Mouse (Mus musculus) embryonic facial prominence, embryonic 15.5 days (tissue): ENCODE measurements at regions not wholly inside any gene's neighbourhood (a gene's known extent, or its start where the extent isn't known, plus 50 kb on each side); places are given as distances from the start of the nearest gene placed in this dataset.
"Not testable (repeated sequence)": the region's sequence is repeated elsewhere in the genome, so short reads cannot be mapped to it uniquely, and the experiment has no call there.

Experiments
- ATAC-seq: fragments of 200-750 bp; cut with Nextera tagmentation; 2 replicates; pipeline ENCODE4 v1.8.0; 2017; ENCODE audit warnings: low read depth, moderate TSS enrichment; ENCODE audit not compliant: insufficient number of reproducible peaks, low FRiP score, low TSS enrichment
- H3K27ac ChIP-seq: fragments of 300-500 bp; sonication (generic); replicated peaks from 2 replicates; pipeline ENCODE4 v1.5.1; 2015; ENCODE audit warnings: mild to moderate bottlenecking, inconsistent platforms
- H3K27me3 ChIP-seq: fragments of 300-500 bp; sonication (generic); 2 replicates; pipeline ENCODE4 v1.6.1; 2015; ENCODE audit warnings: inconsistent platforms
- H3K36me3 ChIP-seq: fragments of 300-500 bp; sonication (generic); 2 replicates; pipeline ENCODE4 v1.6.1; 2015; ENCODE audit warnings: mild to moderate bottlenecking, inconsistent platforms
- H3K4me1 ChIP-seq: fragments of 300-500 bp; sonication (generic); 2 replicates; pipeline ENCODE4 v1.6.1; 2015; ENCODE audit warnings: inconsistent platforms
- H3K4me2 ChIP-seq: fragments of 300-500 bp; sonication (generic); replicated peaks from 2 replicates; pipeline ENCODE4 v1.6.1; 2015; ENCODE audit warnings: mild to moderate bottlenecking, inconsistent platforms
- H3K4me3 ChIP-seq: fragments of 300-500 bp; sonication (generic); replicated peaks from 2 replicates; pipeline ENCODE4 v1.5.1; 2015; ENCODE audit warnings: mild to moderate bottlenecking, inconsistent platforms
- H3K9ac ChIP-seq: fragments of 300-500 bp; sonication (generic); 2 replicates; pipeline ENCODE4 v1.6.1; 2015; ENCODE audit warnings: inconsistent platforms
- H3K9me3 ChIP-seq: fragments of 300-500 bp; sonication (generic); replicated peaks from 2 replicates; pipeline ENCODE4 v1.6.1; 2016; ENCODE audit warnings: inconsistent platforms
- WGBS: fragments of 180-500 bp; shearing (Covaris S2); methylation state at CpG from one replicate; pipeline ENCODE4 v1.1.7; 2015; 5-methylcytosine and 5-hydroxymethylcytosine counted together

DNA sequence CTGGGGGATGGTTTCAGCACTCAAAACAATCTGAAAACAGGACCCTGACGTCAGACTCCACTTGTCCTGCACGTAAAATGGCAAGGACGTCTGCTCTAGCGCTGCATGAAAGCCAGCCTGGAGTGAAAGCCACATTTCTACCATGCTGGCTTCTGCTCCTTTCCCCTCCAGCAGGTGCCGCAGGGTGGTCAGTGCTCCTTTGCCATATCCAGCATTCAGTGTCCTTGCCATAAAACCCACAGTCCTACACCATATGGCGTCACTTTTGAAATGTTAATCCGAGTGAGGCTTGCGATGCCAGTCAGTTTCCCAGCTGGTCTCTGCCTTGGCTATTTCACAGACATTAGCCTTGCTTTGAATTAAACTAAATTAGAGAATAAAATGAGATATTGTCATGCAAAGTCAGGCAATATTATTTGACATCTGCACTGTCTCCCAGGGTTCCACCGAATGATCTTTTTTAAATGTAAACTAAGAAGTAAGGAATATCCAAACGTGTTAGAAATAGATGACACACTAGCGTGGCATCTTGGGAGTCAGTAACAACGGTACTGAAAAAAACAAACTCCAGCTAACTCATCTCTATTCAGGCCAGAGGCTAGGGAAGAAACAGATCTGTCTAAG is 125.7 kb downstream of the Tas2r134 start:
- H3K4me3 ChIP-seq, result no peak overlapping the region
- 47% methylated on average over 12 of the region's 12 CpGs for WGBS
- no peaks in the 10 kb centered on the region for H3K27me3 ChIP-seq
- H3K9me3 ChIP-seq, result no peaks in the 10 kb centered on the region
- H3K27ac ChIP-seq, result no peak overlapping the region
- H3K36me3 ChIP-seq, result no peaks in the 10 kb centered on the region
- H3K4me2 ChIP-seq, result no peak overlapping the region
- H3K4me1 ChIP-seq, result 0 out of 2 replicates have a peak, but pooled peaks cover 7% of the 10 kb centered on the region
- no peak overlapping the region for H3K9ac ChIP-seq
- ATAC-seq, result no peak

DNA sequence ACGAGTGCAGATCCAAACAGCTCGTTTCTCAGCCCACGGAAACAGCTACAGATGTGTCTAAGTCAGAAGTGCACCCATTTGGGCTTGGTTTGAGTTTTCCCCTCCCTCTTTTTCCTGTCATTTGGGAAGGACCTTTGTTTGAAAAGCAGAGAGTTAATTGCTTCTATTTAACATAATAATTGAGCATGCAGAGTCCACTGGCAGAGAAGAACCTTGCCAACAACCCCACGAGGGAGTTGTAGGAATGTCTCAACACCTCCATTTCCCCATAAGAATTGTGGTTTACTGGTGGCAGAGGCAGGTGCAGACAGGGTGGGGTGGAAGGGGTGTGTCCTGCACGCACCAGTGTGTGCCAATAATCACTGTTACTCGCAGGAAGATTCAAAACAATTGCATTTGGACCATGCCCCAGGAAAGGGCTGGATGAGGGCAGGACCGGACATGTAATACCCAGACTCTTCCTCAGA is 126.3 kb downstream of the Tas2r134 start:
- Histone ChIP-seq H3K36me3 (no peaks in the 10 kb centered on the region), H3K9ac (no peak overlapping the region), H3K9me3 (no peaks in the 10 kb centered on the region), H3K27me3 (no peaks in the 10 kb centered on the region), H3K4me3 (no peak overlapping the region), H3K4me2 (no peak overlapping the region), H3K4me1 (0 out of 2 replicates have a peak, but pooled peaks cover 7% of the 10 kb centered on the region), H3K27ac (no peak overlapping the region)
- ATAC-seq, result no peak; the same call in 1 of the 2 replicates
- 25% methylated on average over 7 of the region's 7 CpGs for WGBS

- H3K4me3 ChIP-seq, result no peak overlapping the region
- H3K36me3 ChIP-seq, result no peaks in the 10 kb centered on the region
- H3K4me2 ChIP-seq, result no peak overlapping the region
- no peaks in the 10 kb centered on the region for H3K27me3 ChIP-seq
- 0 out of 2 replicates have a peak, but pooled peaks cover 7% of the 10 kb centered on the region for H3K4me1 ChIP-seq
- H3K9ac ChIP-seq, result no peak overlapping the region
- ATAC-seq, result no peak
- H3K9me3 ChIP-seq, result no peaks in the 10 kb centered on the region
- H3K27ac ChIP-seq, result no peak overlapping the region
- WGBS, result 67% methylated on average over 1 of the region's 1 CpGs
Measured at GRCm38 (mm10) chr2:51757361-51757760, 130.1 kb downstream of the Tas2r134 start.

- no peak overlapping the region for H3K4me2 ChIP-seq
- no peak for ATAC-seq
- no peak overlapping the region for H3K4me3 ChIP-seq
- no peak overlapping the region for H3K27ac ChIP-seq
- no peak overlapping the region for H3K9ac ChIP-seq
- no peaks in the 10 kb centered on the region for H3K36me3 ChIP-seq
- 0 out of 2 replicates have a peak, but pooled peaks cover 7% of the 10 kb centered on the region for H3K4me1 ChIP-seq
- 81% methylated on average over 8 of the region's 8 CpGs for WGBS
- no peaks in the 10 kb centered on the region for H3K9me3 ChIP-seq
- H3K27me3 ChIP-seq, result no peaks in the 10 kb centered on the region
Measured at GRCm38 (mm10) chr2:51758093-51758492, 130.8 kb downstream of the Tas2r134 start.

DNA sequence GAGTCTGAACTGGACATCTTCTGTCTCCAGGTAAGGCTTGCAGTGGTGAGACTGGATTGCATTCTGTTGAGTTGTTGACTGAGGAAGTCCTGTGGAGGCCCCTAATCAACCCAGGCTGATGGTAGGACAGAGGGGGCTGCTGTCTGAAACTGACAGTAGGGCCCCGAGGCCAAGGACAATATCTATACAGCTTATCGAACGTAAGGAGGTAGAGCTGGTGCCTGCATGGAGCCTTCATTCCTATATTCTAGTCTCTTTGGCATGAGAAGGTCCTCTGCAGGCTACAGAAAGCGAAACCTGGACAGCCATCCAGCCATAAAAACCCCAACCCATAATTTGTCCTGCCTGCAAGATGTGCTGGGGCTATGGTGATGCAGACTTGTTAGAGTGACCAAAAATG is 135.6 kb downstream of the Tas2r134 start:
- 90% methylated on average over 4 of the region's 4 CpGs for WGBS
- H3K4me1 ChIP-seq, result 0 out of 2 replicates have a peak, but pooled peaks cover 4% of the 10 kb centered on the region
- no peak for ATAC-seq

GRCm38 (mm10) chr2:51767507-51768135 is 140.3 kb downstream of the Tas2r134 start:
- 71% methylated on average over 4 of the region's 4 CpGs for WGBS
- H3K9me3 ChIP-seq, result no peaks in the 10 kb centered on the region
- H3K27me3 ChIP-seq, result no peaks in the 10 kb centered on the region
- no peaks in the 10 kb centered on the region for H3K36me3 ChIP-seq
- no peak overlapping the region for H3K9ac ChIP-seq
- no peak overlapping the region for H3K4me3 ChIP-seq
- no peak overlapping the region for H3K27ac ChIP-seq
- no peak overlapping the region for H3K4me2 ChIP-seq
- H3K4me1 ChIP-seq, result peaks cover 4% of the 10 kb centered on the region; the same call in 1 of the 2 replicates
- no peak for ATAC-seq

More for the DNA sequence above, 135.6 kb downstream of the Tas2r134 start:
- Histone ChIP-seq H3K4me2 (no peak overlapping the region), H3K27ac (no peak overlapping the region), H3K4me3 (no peak overlapping the region), H3K36me3 (no peaks in the 10 kb centered on the region), H3K27me3 (no peaks in the 10 kb centered on the region), H3K9me3 (no peaks in the 10 kb centered on the region), H3K9ac (no peak overlapping the region)

DNA sequence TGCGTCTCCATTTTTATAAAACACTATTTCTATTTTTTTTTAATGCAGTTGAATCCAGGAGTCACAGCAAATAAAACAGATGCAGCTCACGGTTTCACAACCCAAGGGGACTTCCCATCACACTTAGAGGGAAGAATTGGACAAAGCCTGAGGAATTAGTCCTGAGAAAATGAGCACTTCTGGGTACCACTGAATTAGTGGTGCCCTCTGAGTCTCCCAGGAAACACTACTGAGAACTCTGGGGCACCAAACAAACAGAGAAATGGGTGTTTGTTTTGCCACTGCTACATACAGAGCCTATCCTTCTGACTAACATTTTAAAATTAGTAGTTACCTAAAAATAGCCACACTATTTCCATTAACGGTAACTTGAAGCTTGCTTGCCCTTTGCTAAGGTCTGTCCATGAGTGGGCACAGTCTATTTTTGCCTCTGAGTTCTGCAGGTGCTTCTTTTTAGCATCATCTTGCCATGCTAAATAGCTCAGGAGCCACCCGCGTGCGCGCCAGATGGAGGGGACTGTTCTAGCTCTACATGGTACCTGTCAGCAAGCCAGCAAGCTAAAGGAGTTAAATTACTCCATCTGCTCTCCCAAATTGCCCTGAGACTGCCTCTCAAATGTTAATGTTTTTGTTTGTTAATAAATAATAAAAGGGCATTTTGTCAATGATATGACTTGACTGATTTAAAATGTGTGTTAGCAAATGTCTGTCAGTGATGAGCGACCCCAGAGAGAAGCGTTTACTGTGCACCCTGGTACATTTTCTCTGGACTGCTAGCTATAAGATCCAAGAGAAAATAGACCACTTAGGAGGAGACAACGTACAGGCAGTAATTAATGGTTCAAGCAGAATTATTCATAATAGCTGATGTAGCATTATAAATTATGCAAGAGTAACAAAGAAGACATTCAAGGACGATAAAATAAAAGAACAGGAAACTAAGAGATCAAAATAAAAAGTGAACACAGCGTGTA is 141.3 kb downstream of the Tas2r134 start:
- WGBS, result 55% methylated on average over 12 of the region's 12 CpGs
- ATAC-seq, result no peak
- H3K27ac ChIP-seq, result no peak overlapping the region

GRCm38 (mm10) chr2:51785169-51785568 is 149.8 kb downstream of the Rbm43 start:
- no peak for ATAC-seq
- no peak overlapping the region for H3K4me2 ChIP-seq
- no peaks in the 10 kb centered on the region for H3K27me3 ChIP-seq
- H3K4me1 ChIP-seq, result no peaks in the 10 kb centered on the region
- H3K27ac ChIP-seq, result no peak overlapping the region
- H3K9ac ChIP-seq, result no peak overlapping the region
- H3K4me3 ChIP-seq, result no peak overlapping the region
- H3K36me3 ChIP-seq, result no peaks in the 10 kb centered on the region
- 32% methylated on average over 1 of the region's 1 CpGs for WGBS
- no peaks in the 10 kb centered on the region for H3K9me3 ChIP-seq

More for the DNA sequence above, 141.3 kb downstream of the Tas2r134 start:
- H3K4me1 ChIP-seq, result peaks cover 4% of the 10 kb centered on the region; the same call in 1 of the 2 replicates
- H3K9me3 ChIP-seq, result no peaks in the 10 kb centered on the region
- no peaks in the 10 kb centered on the region for H3K27me3 ChIP-seq
- H3K4me3 ChIP-seq, result no peak overlapping the region
- no peaks in the 10 kb centered on the region for H3K36me3 ChIP-seq
- H3K9ac ChIP-seq, result no peak overlapping the region
- no peak overlapping the region for H3K4me2 ChIP-seq

DNA sequence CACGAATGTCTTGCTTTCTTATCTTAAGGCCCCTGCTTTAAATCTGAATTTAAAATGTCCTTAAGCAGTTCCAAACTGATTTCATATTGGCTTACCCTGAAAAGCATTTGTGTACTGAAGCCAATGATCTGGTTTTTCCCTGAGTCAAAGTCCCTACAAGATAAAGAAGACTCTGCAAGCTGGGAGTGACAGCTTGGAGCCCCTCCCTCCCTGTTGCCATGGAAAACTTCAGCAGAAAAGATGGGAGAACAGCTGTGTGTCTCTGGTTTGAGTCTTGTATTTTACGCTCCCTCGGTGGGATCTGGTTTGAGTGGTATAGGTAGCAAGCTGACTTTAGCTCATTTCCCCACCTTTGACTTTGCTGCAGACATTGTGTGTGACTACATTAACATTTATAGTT is 146.1 kb downstream of the Rbm43 start:
- H3K27me3 ChIP-seq, result no peaks in the 10 kb centered on the region
- WGBS, result 64% methylated on average over 3 of the region's 3 CpGs

GRCm38 (mm10) chr2:51793291-51793690 is 141.7 kb downstream of the Rbm43 start:
- not testable (repeated sequence) for H3K4me3 ChIP-seq, H3K9ac ChIP-seq

More for the DNA sequence above, 146.1 kb downstream of the Rbm43 start:
- H3K27ac ChIP-seq, result no peak overlapping the region
- no peak for ATAC-seq
- no peaks in the 10 kb centered on the region for H3K9me3 ChIP-seq
- no peak overlapping the region for H3K4me2 ChIP-seq
- no peaks in the 10 kb centered on the region for H3K36me3 ChIP-seq
- no peaks in the 10 kb centered on the region for H3K4me1 ChIP-seq
- H3K9ac ChIP-seq, result no peak overlapping the region
- no peak overlapping the region for H3K4me3 ChIP-seq

GRCm38 (mm10) chr2:51799856-51800255 is 135.1 kb downstream of the Rbm43 start:
- no peak overlapping the region for H3K27ac ChIP-seq
- H3K9ac ChIP-seq, result no peak overlapping the region
- H3K27me3 ChIP-seq, result no peaks in the 10 kb centered on the region
- 90% methylated on average over 1 of the region's 1 CpGs for WGBS
- ATAC-seq, result no peak
- no peaks in the 10 kb centered on the region for H3K36me3 ChIP-seq
- H3K4me3 ChIP-seq, result no peak overlapping the region
- H3K4me2 ChIP-seq, result no peak overlapping the region
- no peaks in the 10 kb centered on the region for H3K4me1 ChIP-seq
- H3K9me3 ChIP-seq, result no peaks in the 10 kb centered on the region

More at GRCm38 (mm10) chr2:51793291-51793690, 141.7 kb downstream of the Rbm43 start:
- WGBS, result 91% methylated on average over 2 of the region's 2 CpGs
- not testable (repeated sequence) for H3K36me3 ChIP-seq, H3K27ac ChIP-seq, H3K9me3 ChIP-seq, H3K27me3 ChIP-seq, H3K4me2 ChIP-seq, H3K4me1 ChIP-seq, ATAC-seq
